Mouse (Mus musculus) liver, embryonic 12.5 days (tissue): ENCODE measurements around the gene Nek3. TPM values are rescaled to one million over a fixed set of nuclear protein-coding genes. Genes with fewer than 3 reads are reported as not detected.
A peak's percentile ranks its signal among the peaks of the same experiment; 100 is the strongest.

ENCODE experiments used
- ATAC-seq: fragments of 200-750 bp; cut with Nextera tagmentation; 2 replicates; pipeline ENCODE4 v1.8.0; 2017; ENCODE audit warnings: moderate number of reproducible peaks, mild to moderate bottlenecking, moderate library complexity
- H3K27ac ChIP-seq: fragments of 300-500 bp; sonication (generic); 2 replicates; pipeline ENCODE4 v1.5.1; 2016; ENCODE audit warnings: mild to moderate bottlenecking
- H3K27me3 ChIP-seq: fragments of 300-500 bp; sonication (generic); replicated peaks from 2 replicates; pipeline ENCODE4 v1.6.1; 2016; ENCODE audit warnings: mild to moderate bottlenecking, moderate library complexity
- H3K36me3 ChIP-seq: fragments of 300-500 bp; sonication (generic); 2 replicates; pipeline ENCODE4 v1.6.1; 2016; ENCODE audit warnings: mild to moderate bottlenecking, moderate library complexity
- H3K4me1 ChIP-seq: fragments of 300-500 bp; sonication (generic); 2 replicates; pipeline ENCODE4 v1.6.1; 2016
- H3K4me2 ChIP-seq: fragments of 300-500 bp; sonication (generic); 2 replicates; pipeline ENCODE4 v1.6.1; 2016; ENCODE audit warnings: mild to moderate bottlenecking, moderate library complexity
- H3K4me3 ChIP-seq: fragments of 300-500 bp; sonication (generic); 2 replicates; pipeline ENCODE4 v1.5.1; 2016; ENCODE audit warnings: mild to moderate bottlenecking, moderate library complexity
- H3K9ac ChIP-seq: fragments of 300-500 bp; sonication (generic); 2 replicates; pipeline ENCODE4 v1.6.1; 2016; ENCODE audit warnings: mild to moderate bottlenecking, moderate library complexity
- H3K9me3 ChIP-seq: fragments of 300-500 bp; sonication (generic); replicated peaks from 2 replicates; pipeline ENCODE4 v1.6.1; 2016; ENCODE audit warnings: mild to moderate bottlenecking, moderate library complexity
- WGBS: fragments of 180-500 bp; shearing (Covaris S2); methylation state at CpG from one replicate; pipeline ENCODE4 v1.1.7; 2016; ENCODE audit not compliant: insufficient replicate concordance; 5-methylcytosine and 5-hydroxymethylcytosine counted together
- polyA plus RNA-seq: library from polyadenylated mRNA; unstranded; fragments of >200 nt; fragmentation: Nextera tagmentation; extraction: Ambion mirVana; gene quantifications from 2 replicates; pipeline ENCODE4 v1.2.1, GENCODE M21; 2016

The Nek3 gene
- polyA plus RNA-seq, result 1.9 and 2.3 TPM in 2 replicates

- peaks cover 42% of the 10 kb centered on the region for H3K36me3 ChIP-seq
- H3K4me3 ChIP-seq, result peak within 1 kb of the TSS; percentile 64
- H3K9me3 ChIP-seq, result no peaks in the 10 kb centered on the region
- under 1% methylated on average over 43 of the region's 43 CpGs for WGBS
- peak within 1 kb of the TSS; percentile 67 for H3K9ac ChIP-seq
- H3K4me1 ChIP-seq, result peaks cover 19% of the 10 kb centered on the region
- H3K27ac ChIP-seq, result peak within 1 kb of the TSS; percentile 76
- H3K27me3 ChIP-seq, result no peaks in the 10 kb centered on the region
- ATAC-seq, result peak; percentile 97
- H3K4me2 ChIP-seq, result peak within 1 kb of the TSS; percentile 78
Observed at GRCm38 (mm10) chr8:22166080-22166603, at the start of gene Nek3. Gene Nek3 (minus strand): TSS chr8:22166435.

GRCm38 (mm10) chr8:22214826-22215225 lies 48.6 kb upstream of the Nek3 start:
- 87% methylated on average over 10 of the region's 10 CpGs for WGBS
- ATAC-seq, result no peak
- no peak overlapping the region for H3K4me2 ChIP-seq

GRCm38 (mm10) chr8:22209012-22209411 lies 42.8 kb upstream of the Nek3 start:
- Histone ChIP-seq H3K4me1 (peaks cover 22% of the 10 kb centered on the region), H3K9me3 (no peaks in the 10 kb centered on the region), H3K27me3 (no peaks in the 10 kb centered on the region), H3K27ac (peak overlapping the region; percentile 30; the same call in 1 of the 2 replicates), H3K4me3 (no peak overlapping the region), H3K9ac (no peak overlapping the region), H3K36me3 (peaks cover 40% of the 10 kb centered on the region), H3K4me2 (peak overlapping the region; percentile 22; the same call in 1 of the 2 replicates)
- WGBS, result 4% methylated on average over 5 of the region's 5 CpGs
- peak; percentile 81 for ATAC-seq

More at GRCm38 (mm10) chr8:22214826-22215225, 48.6 kb upstream of the Nek3 start:
- Histone ChIP-seq H3K4me3 (no peak overlapping the region), H3K9me3 (no peaks in the 10 kb centered on the region), H3K27me3 (no peaks in the 10 kb centered on the region), H3K36me3 (peaks cover 66% of the 10 kb centered on the region), H3K27ac (no peak overlapping the region), H3K9ac (no peak overlapping the region), H3K4me1 (0 out of 2 replicates have a peak, but pooled peaks cover under 1% of the 10 kb centered on the region)

GRCm38 (mm10) chr8:22207535-22207934 lies 41.3 kb upstream of the Nek3 start:
- no peaks in the 10 kb centered on the region for H3K27me3 ChIP-seq
- no peak for ATAC-seq
- 48% methylated on average over 4 of the region's 4 CpGs for WGBS

GRCm38 (mm10) chr8:22199481-22199880 lies 33.2 kb upstream of the Nek3 start:
- 88% methylated on average over 8 of the region's 8 CpGs for WGBS
- peaks cover 36% of the 10 kb centered on the region for H3K36me3 ChIP-seq
- no peak overlapping the region for H3K4me2 ChIP-seq
- no peak overlapping the region for H3K4me3 ChIP-seq
- H3K9me3 ChIP-seq, result no peaks in the 10 kb centered on the region
- H3K4me1 ChIP-seq, result peaks cover 3% of the 10 kb centered on the region
- ATAC-seq, result no peak
- no peak overlapping the region for H3K9ac ChIP-seq
- H3K27me3 ChIP-seq, result no peaks in the 10 kb centered on the region
- no peak overlapping the region for H3K27ac ChIP-seq

More at GRCm38 (mm10) chr8:22207535-22207934, 41.3 kb upstream of the Nek3 start:
- H3K36me3 ChIP-seq, result peaks cover 36% of the 10 kb centered on the region
- H3K4me2 ChIP-seq, result no peak overlapping the region
- no peaks in the 10 kb centered on the region for H3K9me3 ChIP-seq
- H3K4me3 ChIP-seq, result no peak overlapping the region
- H3K27ac ChIP-seq, result no peak overlapping the region
- H3K4me1 ChIP-seq, result peaks cover 22% of the 10 kb centered on the region
- no peak overlapping the region for H3K9ac ChIP-seq

GRCm38 (mm10) chr8:22197914-22198313 lies 31.7 kb upstream of the Nek3 start:
- H3K9ac ChIP-seq, result no peak overlapping the region
- H3K27me3 ChIP-seq, result no peaks in the 10 kb centered on the region
- H3K9me3 ChIP-seq, result no peaks in the 10 kb centered on the region
- H3K4me3 ChIP-seq, result no peak overlapping the region
- 89% methylated on average over 6 of the region's 6 CpGs for WGBS
- H3K4me1 ChIP-seq, result peaks cover 14% of the 10 kb centered on the region
- no peak overlapping the region for H3K4me2 ChIP-seq
- no peak overlapping the region for H3K27ac ChIP-seq
- H3K36me3 ChIP-seq, result peaks cover 36% of the 10 kb centered on the region
- ATAC-seq, result no peak

- 10% methylated on average over 12 of the region's 12 CpGs for WGBS
- 0 out of 2 replicates have a peak, but pooled peaks have one; percentile 25 for ATAC-seq
Observed at GRCm38 (mm10) chr8:22193432-22194010, 27.3 kb upstream of the Nek3 start.

GRCm38 (mm10) chr8:22192660-22193431 lies 26.6 kb upstream of the Nek3 start, which contains the start of gene Vps36:
Gene Vps36 (plus strand): TSS chr8:22192809.
- Histone ChIP-seq H3K4me2 (peak within 1 kb of the TSS; percentile 82), H3K27ac (peak within 1 kb of the TSS; percentile 90), H3K27me3 (peaks cover 6% of the 10 kb centered on the region), H3K9me3 (no peaks in the 10 kb centered on the region), H3K9ac (peak within 1 kb of the TSS; percentile 88), H3K4me1 (peaks cover 21% of the 10 kb centered on the region), H3K4me3 (peak within 1 kb of the TSS; percentile 80), H3K36me3 (peaks cover 5% of the 10 kb centered on the region; the same call in 1 of the 2 replicates)
- under 1% methylated on average over 73 of the region's 73 CpGs for WGBS
- peak; percentile 91 for ATAC-seq

More at GRCm38 (mm10) chr8:22193432-22194010, 27.3 kb upstream of the Nek3 start:
- peak overlapping the region; percentile 80 for H3K4me3 ChIP-seq
- no peaks in the 10 kb centered on the region for H3K9me3 ChIP-seq
- peak overlapping the region; percentile 90 for H3K27ac ChIP-seq
- H3K27me3 ChIP-seq, result peaks cover under 1% of the 10 kb centered on the region
- H3K9ac ChIP-seq, result peak overlapping the region; percentile 88
- H3K36me3 ChIP-seq, result peaks cover 8% of the 10 kb centered on the region; the same call in 1 of the 2 replicates
- peaks cover 21% of the 10 kb centered on the region for H3K4me1 ChIP-seq
- H3K4me2 ChIP-seq, result peak overlapping the region; percentile 82

GRCm38 (mm10) chr8:22185431-22186397 lies 19.5 kb upstream of the Nek3 start, which contains the start of gene Ckap2:
Gene Ckap2 (minus strand): TSS chr8:22185819.
- Histone ChIP-seq H3K27me3 (peaks cover 6% of the 10 kb centered on the region), H3K27ac (peak within 1 kb of the TSS; percentile 94), H3K9ac (peak within 1 kb of the TSS; percentile 86), H3K4me3 (peak within 1 kb of the TSS; percentile 84), H3K9me3 (no peaks in the 10 kb centered on the region), H3K36me3 (no peaks in the 10 kb centered on the region), H3K4me2 (peak within 1 kb of the TSS; percentile 85), H3K4me1 (peaks cover 23% of the 10 kb centered on the region)
- WGBS, result 2% methylated on average over 63 of the region's 63 CpGs
- ATAC-seq, result peak; percentile 94

GRCm38 (mm10) chr8:22184884-22185283 lies 18.6 kb upstream of the Nek3 start:
- 2% methylated on average over 3 of the region's 3 CpGs for WGBS
- Histone ChIP-seq H3K4me3 (peak overlapping the region; percentile 84), H3K27ac (peak overlapping the region; percentile 94), H3K9ac (peak overlapping the region; percentile 86), H3K27me3 (peaks cover 6% of the 10 kb centered on the region), H3K4me2 (peak overlapping the region; percentile 85), H3K4me1 (peaks cover 23% of the 10 kb centered on the region), H3K36me3 (no peaks in the 10 kb centered on the region), H3K9me3 (no peaks in the 10 kb centered on the region)
- peak; percentile 78 for ATAC-seq

- peaks cover 9% of the 10 kb centered on the region for H3K9me3 ChIP-seq
- 92% methylated on average over 7 of the region's 7 CpGs for WGBS
- H3K4me2 ChIP-seq, result no peak overlapping the region
- no peak overlapping the region for H3K9ac ChIP-seq
- H3K27me3 ChIP-seq, result no peaks in the 10 kb centered on the region
- H3K36me3 ChIP-seq, result peaks cover 65% of the 10 kb centered on the region
- no peak for ATAC-seq
- no peak overlapping the region for H3K4me3 ChIP-seq
- no peaks in the 10 kb centered on the region for H3K4me1 ChIP-seq
- no peak overlapping the region for H3K27ac ChIP-seq
Observed at GRCm38 (mm10) chr8:22175966-22176365, 9.7 kb upstream of the Nek3 start.
